Mouse (Mus musculus) embryo, embryonic 11 days (tissue): ENCODE measurements at regions not wholly inside any gene's neighbourhood (a gene's known extent, or its start where the extent isn't known, plus 50 kb on each side); places are given as distances from the start of the nearest gene placed in this dataset.
"Not testable (repeated sequence)": the region's sequence is repeated elsewhere in the genome, so short reads cannot be mapped to it uniquely, and the experiment has no call there.

Experiments used
- DNase-seq: peaks from one replicate; pipeline ENCODE4 v3.0.0-alpha.2; 2015

- DNase-seq = no peak
Measured at GRCm38 (mm10) chr5:17208554-17209283, 164.3 kb upstream of the Speer4f2 start.

- no peak for DNase-seq
Measured at GRCm38 (mm10) chr5:17210723-17211245, 162.2 kb upstream of the Speer4f2 start.

- not testable (repeated sequence) for DNase-seq
Measured at GRCm38 (mm10) chr5:17223542-17223941, 149.4 kb upstream of the Speer4f2 start.

- no peak for DNase-seq
Measured at GRCm38 (mm10) chr5:17247732-17248606, 125.0 kb upstream of the Speer4f2 start.

- no peak for DNase-seq
Measured at GRCm38 (mm10) chr5:17260541-17261325, 112.2 kb upstream of the Speer4f2 start.

GRCm38 (mm10) chr5:17262126-17262525 lies 110.9 kb upstream of the Speer4f2 start:
- DNase-seq = no peak

GRCm38 (mm10) chr5:17271153-17271552 lies 101.8 kb upstream of the Speer4f2 start:
- no peak for DNase-seq

- no peak for DNase-seq
Measured at GRCm38 (mm10) chr5:17271722-17272479, 101.1 kb upstream of the Speer4f2 start.

- DNase-seq = no peak
Measured at GRCm38 (mm10) chr5:17275346-17275745, 97.6 kb upstream of the Speer4f2 start.

GRCm38 (mm10) chr5:17276782-17277578 lies 96.0 kb upstream of the Speer4f2 start:
- no peak for DNase-seq

GRCm38 (mm10) chr5:17280203-17280602 lies 92.8 kb upstream of the Speer4f2 start:
- DNase-seq = no peak

GRCm38 (mm10) chr5:17280951-17281350 lies 92.0 kb upstream of the Speer4f2 start:
- no peak for DNase-seq

GRCm38 (mm10) chr5:17289028-17289427 lies 84.0 kb upstream of the Speer4f2 start:
- no peak for DNase-seq

GRCm38 (mm10) chr5:17292559-17292958 lies 80.4 kb upstream of the Speer4f2 start:
- peak; percentile 47 for DNase-seq

GRCm38 (mm10) chr5:17296571-17297035 lies 76.4 kb upstream of the Speer4f2 start:
- DNase-seq = no peak

GRCm38 (mm10) chr5:17299846-17300245 lies 73.1 kb upstream of the Speer4f2 start:
- no peak for DNase-seq

GRCm38 (mm10) chr5:17321501-17321900 lies 51.5 kb upstream of the Speer4f2 start:
- no peak for DNase-seq
